Mouse (Mus musculus) MEL (cell line): ENCODE results near the gene Fnbp4.

Experiments used
- CHD1 ChIP-seq: IDR thresholded peaks from 2 replicates; pipeline ENCODE4 v1.6.1; 2012; ENCODE audit warnings: low read depth, mild to moderate bottlenecking, inconsistent platforms, low read length, improper control_type of control experiment
- CTCF ChIP-seq, 3 experiments: IDR thresholded peaks in 2 of 3; conservative IDR thresholded peaks in 1 of 3; 2 replicates each; pipeline ENCODE4 v1.5.1; 2011 to 2012; ENCODE audit warnings: low read length in 3 of 3, low read depth in 2 of 3, mild to moderate bottlenecking in 2 of 3, improper control_type of control experiment in 1 of 3, inconsistent platforms in 1 of 3, mixed read lengths in 1 of 3, moderate library complexity in 1 of 3; ENCODE audit not compliant: control insufficient read depth in 1 of 3, insufficient read depth in 1 of 3, poor library complexity in 1 of 3, severe bottlenecking in 1 of 3
- EP300 ChIP-seq, 2 experiments: IDR thresholded peaks; 2 replicates each; pipeline ENCODE4 v1.6.1; 2011; ENCODE audit warnings: improper control_type of control experiment in 2 of 2, low read length in 2 of 2, low read depth in 1 of 2, mild to moderate bottlenecking in 1 of 2
- JUND ChIP-seq: IDR thresholded peaks from 2 replicates; pipeline ENCODE4 v1.6.1; 2011; ENCODE audit warnings: low read depth, mild to moderate bottlenecking, improper control_type of control experiment, low read length
- POLR2A ChIP-seq, 2 experiments: IDR thresholded peaks; 2 replicates each; pipeline ENCODE4 v1.6.1; 2011 to 2012; ENCODE audit warnings: low read length in 2 of 2, mild to moderate bottlenecking in 2 of 2, control low read depth in 1 of 2, improper control_type of control experiment in 1 of 2, low read depth in 1 of 2, moderate library complexity in 1 of 2; ENCODE audit not compliant: control insufficient read depth in 1 of 2, insufficient read depth in 1 of 2, poor library complexity in 1 of 2
- POLR2AphosphoS2 ChIP-seq: IDR thresholded peaks from 2 replicates; pipeline ENCODE4 v1.6.1; 2011; ENCODE audit warnings: low read length, improper control_type of control experiment
- TAL1 ChIP-seq: IDR thresholded peaks from 2 replicates; pipeline ENCODE4 v1.6.1; 2012; ENCODE audit warnings: mild to moderate bottlenecking, inconsistent platforms, low read length, moderate library complexity, mixed read lengths
- UBTF ChIP-seq: IDR thresholded peaks from 2 replicates; pipeline ENCODE4 v1.6.1; 2012; ENCODE audit warnings: low read depth, mild to moderate bottlenecking, inconsistent platforms, low read length, improper control_type of control experiment, moderate library complexity, borderline replicate concordance; ENCODE audit not compliant: insufficient read depth

GRCm38 (mm10) chr2:90781323-90781722, 36.2 kb downstream of the Fnbp4 start:
- TF ChIP-seq POLR2A (IDR thresholded peaks at IDR 0.05; ENCODE audit: control insufficient read depth in 1 of 2, insufficient read depth in 1 of 2, low read depth in 1 of 2, low read length in 2 of 2, poor library complexity in 1 of 2) (no peak), CHD1 (no peak), POLR2AphosphoS2 (no peak), JUND (no peak), CTCF (IDR thresholded peaks at IDR 0.05 in 2 of 3, conservative IDR thresholded peaks at IDR 0.05 in 1 of 3; ENCODE audit: control insufficient read depth in 1 of 3, insufficient read depth in 1 of 3, low read depth in 2 of 3, low read length in 3 of 3, poor library complexity in 1 of 3, severe bottlenecking in 1 of 3) (no peak), UBTF (no peak), EP300 (IDR thresholded peaks at IDR 0.05; ENCODE audit: low read depth in 1 of 2, low read length in 2 of 2) (no peak), TAL1 (no peak)
